ENCODE assay signal across 10 mouse cellular contexts in the genomic region with DNA sequence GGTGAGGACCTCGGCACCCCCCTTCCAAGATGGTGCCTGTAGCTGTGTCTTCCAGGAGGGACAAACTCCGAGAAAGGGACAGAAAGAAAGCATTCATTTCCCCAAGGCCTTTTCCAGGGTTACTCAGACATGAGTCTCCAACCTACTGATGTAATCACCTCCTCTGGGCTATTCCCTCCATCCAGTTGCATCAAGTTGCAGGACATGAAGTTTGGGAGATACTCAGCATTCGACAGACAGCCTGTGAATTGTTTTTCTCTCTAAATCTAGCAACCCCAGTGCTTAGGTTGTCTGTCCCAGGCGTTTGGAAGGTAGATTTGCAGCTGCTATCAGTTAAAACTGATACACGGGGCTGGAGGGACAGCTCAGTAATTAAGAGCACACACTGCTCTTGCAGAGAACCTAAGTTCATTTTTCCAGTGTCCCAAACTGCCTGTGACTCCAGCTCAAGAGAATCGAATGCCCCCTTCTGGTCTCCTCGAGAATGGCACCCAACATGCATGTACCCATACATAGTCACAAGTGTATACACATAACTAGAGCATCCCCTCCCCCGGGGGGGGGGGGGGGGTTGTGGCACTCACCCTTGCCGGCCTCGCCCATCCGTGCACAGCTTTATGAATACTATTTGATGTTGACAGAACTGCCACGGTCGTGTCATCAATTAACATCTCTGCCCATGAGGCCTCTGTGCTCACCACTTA.
DNase-seq lines count a peak whose midpoint lies in the region; ATAC-seq and TF ChIP-seq lines count a peak whose summit lies in the region.
"Had no signal": no experiment of that assay in that cellular context is flagged by ENCODE, and none has a peak within 500 bp of the region (broad histone marks: within the 10 kb centered on the region; RNA-seq: fewer than 3 reads in every experiment).

No protein-coding gene starts in this region.

- no peaks in the 10 kb centered on the region for H3K27me3 ChIP-seq in embryonic facial prominence, embryonic 11.5 days (ENCODE audit: control insufficient read depth, insufficient read depth, low read length)
- H3K27me3 ChIP-seq in lung, postnatal 0 days (replicated peaks; ENCODE audit: insufficient read depth, low read length), result no peaks in the 10 kb centered on the region
- H3K27me3 ChIP-seq: lung, embryonic 15.5 days had no signal

- H3K9ac ChIP-seq in embryonic facial prominence, embryonic 11.5 days (replicated peaks; ENCODE audit: low read length), result no peak overlapping the region
- no peak overlapping the region for H3K9ac ChIP-seq in lung, postnatal 0 days (replicated peaks; ENCODE audit: low read depth)
- H3K9ac ChIP-seq: lung, embryonic 15.5 days had no signal

- H3K9me3 ChIP-seq in embryonic facial prominence, embryonic 11.5 days (replicated peaks; ENCODE audit: control insufficient read depth, low read length), result no peaks in the 10 kb centered on the region
- no peaks in the 10 kb centered on the region for H3K9me3 ChIP-seq in lung, postnatal 0 days (ENCODE audit: low read length)
- H3K9me3 ChIP-seq: lung, embryonic 15.5 days had no signal

- peak; percentile 27 for TF ChIP-seq CTCF in left cerebral cortex, adult 2 months (IDR thresholded peaks at IDR 0.05)
- TF ChIP-seq CTCF in lung, postnatal 0 days (IDR thresholded peaks at IDR 0.05), result peak; percentile 49

- DNase-seq in left cerebral cortex, adult 2 months (ENCODE audit: extremely low spot score in 1 of 2, low spot score in 2 of 2), result no peak
- no peak for DNase-seq in left cerebral cortex, adult 8-10 months (ENCODE audit: low spot score in 2 of 2)
- peak; percentile 13 for DNase-seq in NIH3T3 (ENCODE audit: low read depth)
- peak; percentile 34 for DNase-seq in embryonic facial prominence, embryonic 11.5 days (ENCODE audit: low spot score)
- no peak for DNase-seq in lung, postnatal 0 days (ENCODE audit: low spot score)
- DNase-seq in layer of hippocampus, adult 11-12 months (ENCODE audit: low spot score), result no peak
- no peak for DNase-seq in urinary bladder, adult 18-20 months (ENCODE audit: low spot score in 2 of 2)

- H3K27ac ChIP-seq in left cerebral cortex, adult 2 months, result no peak overlapping the region
- no peak overlapping the region for H3K27ac ChIP-seq in embryonic facial prominence, embryonic 11.5 days (replicated peaks; ENCODE audit: low read depth, low read length)
- H3K27ac ChIP-seq in lung, postnatal 0 days (ENCODE audit: low read length), result no peak overlapping the region
- H3K27ac ChIP-seq: lung, embryonic 15.5 days had no signal

- 67% methylated on average over 13 of the region's 13 CpGs for WGBS in embryonic facial prominence, embryonic 11.5 days
- WGBS in lung, postnatal 0 days, result 80% methylated on average over 13 of the region's 13 CpGs

- no peaks in the 10 kb centered on the region for H3K4me1 ChIP-seq in embryonic facial prominence, embryonic 11.5 days (ENCODE audit: control insufficient read depth, insufficient read depth, low read length)
- H3K4me1 ChIP-seq in lung, postnatal 0 days (ENCODE audit: insufficient read depth, low read depth, low read length), result no peaks in the 10 kb centered on the region
- H3K4me1 ChIP-seq: lung, embryonic 15.5 days had no signal

- no peak overlapping the region for H3K4me2 ChIP-seq in embryonic facial prominence, embryonic 11.5 days (ENCODE audit: low read depth, low read length)
- no peak overlapping the region for H3K4me2 ChIP-seq in lung, postnatal 0 days (replicated peaks; ENCODE audit: low read depth, low read length)
- H3K4me2 ChIP-seq: lung, embryonic 15.5 days had no signal

- no peaks in the 10 kb centered on the region for H3K36me3 ChIP-seq in embryonic facial prominence, embryonic 11.5 days (replicated peaks; ENCODE audit: control insufficient read depth, insufficient read depth, low read depth, low read length)
- H3K36me3 ChIP-seq in lung, postnatal 0 days (ENCODE audit: insufficient read depth, low read length), result no peaks in the 10 kb centered on the region
- H3K36me3 ChIP-seq: lung, embryonic 15.5 days had no signal

- no peak overlapping the region for H3K4me3 ChIP-seq in left cerebral cortex, adult 2 months
- no peak overlapping the region for H3K4me3 ChIP-seq in embryonic facial prominence, embryonic 11.5 days (ENCODE audit: low read depth, low read length)
- no peak overlapping the region for H3K4me3 ChIP-seq in lung, postnatal 0 days (ENCODE audit: low read depth, low read length)
- H3K4me3 ChIP-seq: erythroblast, embryonic 14.5 days; lung, embryonic 15.5 days had no signal

- intact Hi-C loops in left cerebral cortex, adult 2 months (cut with DNase I), result loop anchor here (1.0 kb wide), 1 partner anchor 14 kb away; no protein-coding TSS in a partner anchor

- no peak for ATAC-seq in embryonic facial prominence, embryonic 11.5 days (replicated peaks; ENCODE audit: insufficient number of reproducible peaks, low FRiP score, low TSS enrichment, low read depth)
- ATAC-seq in lung, postnatal 0 days, result no peak
- ATAC-seq in erythroblast, adult 5-6 weeks (replicated peaks; ENCODE audit: low FRiP score, poor library complexity, severe bottlenecking), result no peak

- no peak for TF ChIP-seq EP300 in lung, postnatal 0 days (IDR thresholded peaks at IDR 0.05)

Comparison
In these comparisons a context has a peak if more than half of its experiments do, and no peak if none do; other contexts are left out.
1. DNase-seq: peak in NIH3T3 (single experiment) and embryonic facial prominence, embryonic 11.5 days (single experiment); none in left cerebral cortex, adult 2 months (0 of 2), left cerebral cortex, adult 8-10 months (0 of 2), lung, postnatal 0 days (single experiment), layer of hippocampus, adult 11-12 months (single experiment) and urinary bladder, adult 18-20 months (0 of 2).